Mouse (Mus musculus) midbrain, embryonic 12.5 days (tissue): Measurements from ENCODE around the gene Nol12. TPM values are rescaled to one million over a fixed set of nuclear protein-coding genes. Genes with fewer than 3 reads are reported as not detected.

Experiments
- ATAC-seq: fragments of 200-750 bp; cut with Nextera tagmentation; 2 replicates; pipeline ENCODE4 v1.8.0; 2017; ENCODE audit warnings: low read depth, moderate TSS enrichment, moderate library complexity; ENCODE audit not compliant: low FRiP score
- H3K27ac ChIP-seq: fragments of 300-500 bp; sonication (generic); replicated peaks from 2 replicates; pipeline ENCODE4 v1.5.1; 2016; ENCODE audit warnings: mild to moderate bottlenecking
- H3K27me3 ChIP-seq: fragments of 300-500 bp; sonication (generic); 2 replicates; pipeline ENCODE4 v1.6.1; 2016; ENCODE audit warnings: mild to moderate bottlenecking
- H3K36me3 ChIP-seq: fragments of 300-500 bp; sonication (generic); 2 replicates; pipeline ENCODE4 v1.6.1; 2016
- H3K4me1 ChIP-seq: fragments of 300-500 bp; sonication (generic); 2 replicates; pipeline ENCODE4 v1.6.1; 2016
- H3K4me2 ChIP-seq: fragments of 300-500 bp; sonication (generic); replicated peaks from 2 replicates; pipeline ENCODE4 v1.6.1; 2016; ENCODE audit warnings: mild to moderate bottlenecking, moderate library complexity
- H3K4me3 ChIP-seq: fragments of 300-500 bp; sonication (generic); 2 replicates; pipeline ENCODE4 v1.5.1; 2016; ENCODE audit warnings: mild to moderate bottlenecking
- H3K9ac ChIP-seq: fragments of 300-500 bp; sonication (generic); replicated peaks from 2 replicates; pipeline ENCODE4 v1.6.1; 2016; ENCODE audit warnings: mild to moderate bottlenecking, moderate library complexity
- H3K9me3 ChIP-seq: fragments of 300-500 bp; sonication (generic); 2 replicates; pipeline ENCODE4 v1.6.1; 2016; ENCODE audit warnings: mild to moderate bottlenecking
- WGBS: fragments of 180-500 bp; shearing (Covaris S2); methylation state at CpG from one replicate; pipeline ENCODE4 v1.1.7; 2016; 5-methylcytosine and 5-hydroxymethylcytosine counted together
- polyA plus RNA-seq: library from polyadenylated mRNA; unstranded; fragments of >200 nt; fragmentation: Nextera tagmentation; extraction: Ambion mirVana; gene quantifications from 2 replicates; pipeline ENCODE4 v1.2.1, GENCODE M21; 2016

The Nol12 gene
- polyA plus RNA-seq, 1 experiment from 2014 or later = 59.6 TPM

GRCm38 (mm10) chr15:78936403-78936802 is 1.7 kb downstream of the Nol12 start:
- no peak overlapping the region for H3K4me3 ChIP-seq
- no peaks in the 10 kb centered on the region for H3K9me3 ChIP-seq
- H3K4me2 ChIP-seq = peak overlapping the region; percentile 79; the same call in 1 of the 2 replicates
- no peak overlapping the region for H3K27ac ChIP-seq
- peaks cover 49% of the 10 kb centered on the region for H3K36me3 ChIP-seq
- peaks cover 14% of the 10 kb centered on the region for H3K4me1 ChIP-seq
- WGBS = 92% methylated on average over 12 of the region's 12 CpGs
- no peak for ATAC-seq
- 0 out of 2 replicates have a peak, but pooled peaks cover 3% of the 10 kb centered on the region for H3K27me3 ChIP-seq
- H3K9ac ChIP-seq = no peak overlapping the region

GRCm38 (mm10) chr15:78937311-78937710 is 2.6 kb downstream of the Nol12 start:
- Histone ChIP-seq H3K4me2 (no peak overlapping the region), H3K9ac (no peak overlapping the region), H3K27me3 (0 out of 2 replicates have a peak, but pooled peaks cover 3% of the 10 kb centered on the region), H3K36me3 (peaks cover 55% of the 10 kb centered on the region), H3K4me1 (peaks cover 14% of the 10 kb centered on the region), H3K4me3 (no peak overlapping the region), H3K27ac (no peak overlapping the region), H3K9me3 (no peaks in the 10 kb centered on the region)
- no peak for ATAC-seq
- 81% methylated on average over 10 of the region's 10 CpGs for WGBS

DNA sequence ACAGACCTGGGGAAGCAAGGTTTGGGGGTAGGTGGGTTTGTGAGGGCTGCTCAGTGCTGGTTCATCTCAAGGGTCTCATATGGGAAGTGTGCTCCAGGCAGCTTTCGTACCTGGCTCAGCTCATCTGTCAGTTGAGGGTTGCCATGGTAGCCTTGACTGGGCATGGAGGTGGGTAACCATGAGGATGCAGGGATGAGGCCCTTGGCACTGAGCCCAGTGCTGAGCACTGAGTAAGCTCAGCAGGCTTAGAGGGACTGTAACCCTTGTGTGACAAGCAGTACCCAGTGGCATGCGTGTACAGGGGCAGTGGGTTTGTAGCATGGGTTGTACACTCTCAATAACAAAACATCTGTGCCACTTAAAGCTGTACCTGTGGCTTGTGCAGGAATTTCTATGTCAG is 3.2 kb downstream of the Nol12 start:
- Histone ChIP-seq H3K9ac (no peak overlapping the region), H3K4me2 (no peak overlapping the region), H3K36me3 (peaks cover 55% of the 10 kb centered on the region), H3K9me3 (no peaks in the 10 kb centered on the region), H3K4me1 (peaks cover 20% of the 10 kb centered on the region), H3K27me3 (0 out of 2 replicates have a peak, but pooled peaks cover 3% of the 10 kb centered on the region), H3K27ac (no peak overlapping the region), H3K4me3 (no peak overlapping the region)
- no peak for ATAC-seq
- WGBS = 94% methylated on average over 2 of the region's 2 CpGs

GRCm38 (mm10) chr15:78940325-78940724 is 5.6 kb downstream of the Nol12 start:
- Histone ChIP-seq H3K9me3 (no peaks in the 10 kb centered on the region), H3K4me3 (no peak overlapping the region), H3K27ac (no peak overlapping the region), H3K4me1 (peaks cover 23% of the 10 kb centered on the region), H3K27me3 (no peaks in the 10 kb centered on the region), H3K36me3 (peaks cover 55% of the 10 kb centered on the region), H3K9ac (no peak overlapping the region), H3K4me2 (no peak overlapping the region)
- 94% methylated on average over 13 of the region's 13 CpGs for WGBS
- ATAC-seq = no peak

DNA sequence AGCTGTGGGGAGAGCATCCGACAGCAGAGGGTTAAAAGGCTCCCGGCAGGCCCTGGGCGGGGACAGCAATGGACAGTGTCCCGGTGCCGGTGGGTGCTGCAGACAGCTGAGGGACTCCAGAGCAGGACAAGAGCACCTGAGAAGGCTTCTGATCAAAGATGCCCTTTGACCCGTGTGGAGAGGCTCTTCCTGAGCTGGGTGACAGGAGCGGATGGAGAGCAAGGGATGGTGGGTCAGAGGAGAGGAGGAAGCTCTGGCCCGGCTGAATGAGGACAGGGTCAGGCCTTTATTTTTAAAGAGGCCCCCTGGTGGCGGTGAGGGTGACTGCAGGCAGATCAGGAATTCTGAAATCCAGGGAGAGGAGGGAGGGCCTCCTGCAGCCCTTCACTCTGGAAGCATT is 7.9 kb downstream of the Nol12 start:
- 3% methylated on average over 9 of the region's 9 CpGs for WGBS
- Histone ChIP-seq H3K4me2 (peak overlapping the region; percentile 53), H3K9ac (peak overlapping the region; percentile 53), H3K36me3 (peaks cover 43% of the 10 kb centered on the region), H3K4me3 (peak overlapping the region; percentile 32), H3K9me3 (no peaks in the 10 kb centered on the region), H3K4me1 (peaks cover 14% of the 10 kb centered on the region), H3K27me3 (peaks cover 14% of the 10 kb centered on the region), H3K27ac (peak overlapping the region; percentile 58; the same call in 1 of the 2 replicates)
- peak; percentile 64 for ATAC-seq

GRCm38 (mm10) chr15:78946232-78946631 is 11.5 kb downstream of the Nol12 start:
- no peak for ATAC-seq
- no peak overlapping the region for H3K4me3 ChIP-seq
- H3K27ac ChIP-seq = no peak overlapping the region
- H3K4me2 ChIP-seq = no peak overlapping the region
- 76% methylated on average over 7 of the region's 7 CpGs for WGBS
- peaks cover 14% of the 10 kb centered on the region for H3K27me3 ChIP-seq
- H3K9me3 ChIP-seq = no peaks in the 10 kb centered on the region
- H3K4me1 ChIP-seq = peaks cover 28% of the 10 kb centered on the region
- no peak overlapping the region for H3K9ac ChIP-seq
- peaks cover 7% of the 10 kb centered on the region for H3K36me3 ChIP-seq

- peak within 1 kb of the TSS; percentile 82 for H3K27ac ChIP-seq
- under 1% methylated on average over 24 of the region's 24 CpGs for WGBS
- peaks cover 24% of the 10 kb centered on the region for H3K4me1 ChIP-seq
- peaks cover 7% of the 10 kb centered on the region; the same call in 1 of the 2 replicates for H3K36me3 ChIP-seq
- H3K4me2 ChIP-seq = peak within 1 kb of the TSS; percentile 73
- H3K27me3 ChIP-seq = peaks cover 14% of the 10 kb centered on the region
- H3K9me3 ChIP-seq = no peaks in the 10 kb centered on the region
- ATAC-seq = peak; percentile 98
- H3K4me3 ChIP-seq = peak within 1 kb of the TSS; percentile 59
- H3K9ac ChIP-seq = peak within 1 kb of the TSS; percentile 76
Measured at GRCm38 (mm10) chr15:78947657-78948056, 12.9 kb downstream of the Nol12 start, which contains the start of gene Triobp. Gene Triobp (plus strand): TSS chr15:78947724.

DNA sequence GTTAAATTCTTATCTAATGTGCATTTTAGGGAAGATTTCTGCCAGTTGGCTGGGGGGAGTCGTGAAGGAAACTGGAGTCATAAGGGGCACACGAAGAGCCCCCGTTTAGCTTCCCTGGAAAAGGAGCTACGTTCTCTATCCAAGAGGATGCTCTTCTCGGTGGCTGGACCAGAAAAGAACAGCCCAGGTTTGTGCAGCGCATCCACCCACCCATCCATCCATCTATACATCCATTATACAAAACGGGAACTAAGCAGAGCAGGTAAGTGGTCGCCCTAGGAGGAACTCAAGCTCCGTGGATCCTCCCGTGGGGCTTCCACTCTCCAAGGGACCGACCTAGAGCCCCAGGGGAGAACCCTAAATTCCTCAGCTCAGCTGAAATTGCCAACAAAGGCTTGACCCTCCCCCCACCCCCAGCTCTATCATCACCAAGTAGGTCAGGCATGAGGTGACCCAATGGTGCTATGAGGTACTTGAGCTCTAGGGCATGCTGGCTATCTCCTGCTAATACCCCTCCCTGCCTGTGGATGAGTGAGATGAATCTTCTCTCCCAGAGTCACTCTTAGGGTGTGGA is 13.5 kb downstream of the Nol12 start:
- Histone ChIP-seq H3K36me3 (peaks cover 12% of the 10 kb centered on the region; the same call in 1 of the 2 replicates), H3K27ac (peak overlapping the region; percentile 82), H3K9me3 (no peaks in the 10 kb centered on the region), H3K4me1 (peaks cover 19% of the 10 kb centered on the region), H3K27me3 (peaks cover 14% of the 10 kb centered on the region), H3K4me3 (peak overlapping the region; percentile 59), H3K9ac (peak overlapping the region; percentile 76), H3K4me2 (peak overlapping the region; percentile 73)
- ATAC-seq = 0 out of 2 replicates have a peak, but pooled peaks have one; percentile 16
- WGBS = 0% methylated on average over 11 of the region's 11 CpGs

DNA sequence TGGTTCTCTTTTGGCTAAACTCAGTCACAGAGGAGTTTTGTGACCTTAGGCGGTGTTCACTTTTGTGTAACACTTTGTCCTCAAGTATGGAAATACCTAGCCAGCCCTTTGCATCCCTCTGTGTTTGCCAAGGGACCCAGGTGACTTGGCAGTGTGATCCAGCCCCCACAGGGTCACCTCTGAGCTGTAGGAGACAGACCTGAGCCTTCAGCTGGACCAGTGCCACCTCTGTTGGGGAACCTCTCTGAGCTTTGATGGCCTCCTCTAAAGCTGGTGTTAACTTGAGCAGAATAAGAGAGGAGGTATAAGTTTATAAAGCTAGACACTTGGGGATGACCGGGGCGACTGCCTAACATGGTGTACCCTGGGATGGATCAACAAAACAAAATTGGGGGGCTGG is 14.2 kb downstream of the Nol12 start:
- no peak for ATAC-seq
- H3K27me3 ChIP-seq = peaks cover 14% of the 10 kb centered on the region
- peak overlapping the region; percentile 59; the same call in 1 of the 2 replicates for H3K4me3 ChIP-seq
- peak overlapping the region; percentile 73 for H3K4me2 ChIP-seq
- no peak overlapping the region for H3K9ac ChIP-seq
- H3K4me1 ChIP-seq = peaks cover 18% of the 10 kb centered on the region
- WGBS = 93% methylated on average over 3 of the region's 3 CpGs
- H3K27ac ChIP-seq = no peak overlapping the region
- H3K36me3 ChIP-seq = peaks cover 19% of the 10 kb centered on the region
- no peaks in the 10 kb centered on the region for H3K9me3 ChIP-seq

- no peaks in the 10 kb centered on the region for H3K4me1 ChIP-seq
- 87% methylated on average over 3 of the region's 3 CpGs for WGBS
- H3K9ac ChIP-seq = no peak overlapping the region
- no peak overlapping the region for H3K4me3 ChIP-seq
- no peaks in the 10 kb centered on the region for H3K27me3 ChIP-seq
- H3K36me3 ChIP-seq = peaks cover 49% of the 10 kb centered on the region
- H3K9me3 ChIP-seq = no peaks in the 10 kb centered on the region
- H3K4me2 ChIP-seq = no peak overlapping the region
- no peak overlapping the region for H3K27ac ChIP-seq
- no peak for ATAC-seq
Measured at GRCm38 (mm10) chr15:78955663-78956062, 20.9 kb downstream of the Nol12 start.

DNA sequence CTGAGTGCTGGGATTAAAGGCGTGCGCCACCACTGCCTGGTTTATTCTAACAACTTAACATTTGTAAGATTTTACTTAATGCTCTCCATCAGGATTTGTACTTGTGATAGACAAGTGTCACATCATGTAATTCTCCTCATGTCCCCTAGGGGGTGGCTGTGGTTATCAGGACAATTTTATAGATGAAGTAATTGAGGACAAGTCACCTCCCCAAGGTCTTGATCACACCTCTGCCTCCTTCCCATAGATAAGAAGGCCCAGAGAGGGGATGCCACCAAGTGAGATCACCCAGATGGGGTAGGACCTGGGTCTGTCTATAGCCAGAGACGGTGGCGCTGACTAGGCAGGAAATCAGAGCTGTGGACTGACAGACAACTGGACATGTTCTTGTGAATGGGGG is 21.6 kb downstream of the Nol12 start:
- Histone ChIP-seq H3K4me2 (no peak overlapping the region), H3K4me3 (no peak overlapping the region), H3K9ac (no peak overlapping the region), H3K9me3 (no peaks in the 10 kb centered on the region), H3K4me1 (no peaks in the 10 kb centered on the region), H3K27me3 (no peaks in the 10 kb centered on the region), H3K27ac (no peak overlapping the region), H3K36me3 (peaks cover 56% of the 10 kb centered on the region)
- no peak for ATAC-seq
- WGBS = 89% methylated on average over 4 of the region's 4 CpGs

- Histone ChIP-seq H3K4me3 (no peak overlapping the region), H3K36me3 (peaks cover 62% of the 10 kb centered on the region), H3K4me2 (no peak overlapping the region), H3K27me3 (no peaks in the 10 kb centered on the region), H3K27ac (no peak overlapping the region), H3K4me1 (no peaks in the 10 kb centered on the region), H3K9me3 (no peaks in the 10 kb centered on the region), H3K9ac (no peak overlapping the region)
- no peak for ATAC-seq
- 86% methylated on average over 15 of the region's 15 CpGs for WGBS
Measured at GRCm38 (mm10) chr15:78957021-78957420, 22.3 kb downstream of the Nol12 start.
